Mouse (Mus musculus): ENCODE measurements around the gene Adamtsl1. TPM values are rescaled to one million over a fixed set of nuclear protein-coding genes. Genes with fewer than 3 reads are reported as not detected.

Gene Adamtsl1
- polyA plus RNA-seq, 1 experiment: 0.55 TPM

DNA sequence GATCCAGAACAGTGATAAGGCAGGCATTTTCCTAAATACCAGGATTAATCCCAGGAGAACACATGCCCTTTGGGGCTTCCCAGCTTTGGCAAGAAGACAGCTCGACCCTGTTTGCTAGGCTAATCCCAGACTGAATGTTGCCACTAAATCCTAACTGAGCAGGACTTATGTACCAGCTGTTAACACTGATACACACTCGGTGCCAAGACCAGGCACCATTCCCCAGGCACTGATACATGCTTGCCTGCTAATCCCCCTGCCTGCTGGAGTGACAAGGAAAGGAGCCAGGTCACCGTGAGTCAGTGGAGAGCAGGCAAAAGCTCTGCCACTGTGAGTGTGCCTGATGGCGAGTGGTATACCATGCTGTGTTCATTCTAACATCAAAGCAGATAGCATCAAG, 505.6 kb downstream of the Adamtsl1 start:
- no peaks in the 10 kb centered on the region for H3K4me1 ChIP-seq (ENCODE audit: control insufficient read depth, insufficient read depth, insufficient read length)
- H3K4me3 ChIP-seq (ENCODE audit: extremely low read depth, insufficient read depth, insufficient read length): no peak overlapping the region
- TF ChIP-seq POLR2A (IDR thresholded peaks at IDR 0.05; ENCODE audit: low read depth, low read length) (no peak), CTCF (IDR thresholded peaks at IDR 0.05; ENCODE audit: extremely low read depth, insufficient read depth, insufficient read length, insufficient replicate concordance) (no peak)
- no peak overlapping the region for H3K27ac ChIP-seq (ENCODE audit: insufficient read depth, low read length)
- no peaks in the 10 kb centered on the region for H3K27me3 ChIP-seq (ENCODE audit: control insufficient read depth, insufficient read depth, low read length)
- WGBS: 68% methylated on average over 4 of the region's 4 CpGs
- H3K36me3 ChIP-seq (ENCODE audit: control insufficient read depth, insufficient read depth, low read length): no peaks in the 10 kb centered on the region
- DNase-seq (ENCODE audit: low read depth in 1 of 2, low spot score in 2 of 2): no peak

DNA sequence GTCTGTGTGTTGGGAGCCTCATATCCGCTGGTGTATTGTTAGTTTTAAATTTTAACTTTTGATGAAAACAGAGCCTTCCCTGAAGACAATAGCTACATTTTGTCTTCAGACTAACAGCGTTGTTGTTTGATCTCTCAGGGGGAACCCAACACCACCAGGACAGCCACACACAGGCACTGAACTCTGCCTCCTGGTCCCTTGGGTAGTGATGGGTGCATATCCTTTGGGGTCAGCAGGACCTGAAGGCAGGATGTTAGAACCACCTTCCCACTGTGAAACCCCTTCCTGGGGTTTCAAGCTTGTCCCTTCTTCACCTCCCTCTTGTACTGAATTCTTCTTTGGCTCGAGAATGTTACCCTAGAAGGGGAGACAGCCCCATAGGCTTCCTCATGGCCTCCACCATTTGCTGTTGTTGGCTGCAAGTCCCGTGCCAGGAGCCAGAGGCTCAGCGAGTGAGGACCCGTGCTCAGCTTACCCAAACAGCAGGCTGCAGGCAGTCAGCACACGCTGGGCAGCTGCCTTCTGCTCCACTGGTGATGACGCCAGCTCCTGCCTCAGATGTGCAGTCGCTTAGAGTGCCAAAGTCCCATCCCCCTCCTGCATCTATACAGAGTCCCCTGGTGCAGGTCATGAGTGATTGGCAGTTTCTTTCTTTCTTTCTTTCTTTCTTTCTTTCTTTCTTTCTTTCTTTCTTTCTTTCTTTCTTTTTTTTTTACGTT, 506.6 kb downstream of the Adamtsl1 start:
- no peak for TF ChIP-seq CTCF (IDR thresholded peaks at IDR 0.05; ENCODE audit: extremely low read depth, insufficient read depth, insufficient read length, insufficient replicate concordance)
- no peak for TF ChIP-seq POLR2A (IDR thresholded peaks at IDR 0.05; ENCODE audit: low read depth, low read length)
- H3K4me3 ChIP-seq (ENCODE audit: extremely low read depth, insufficient read depth, insufficient read length): no peak overlapping the region
- no peak for DNase-seq (ENCODE audit: low read depth in 1 of 2, low spot score in 2 of 2)
- H3K27me3 ChIP-seq (ENCODE audit: control insufficient read depth, insufficient read depth, low read length): no peaks in the 10 kb centered on the region
- no peaks in the 10 kb centered on the region for H3K4me1 ChIP-seq (ENCODE audit: control insufficient read depth, insufficient read depth, insufficient read length)
- WGBS: 75% methylated on average over 10 of the region's 10 CpGs
- no peak overlapping the region for H3K27ac ChIP-seq (ENCODE audit: insufficient read depth, low read length)
- no peaks in the 10 kb centered on the region for H3K36me3 ChIP-seq (ENCODE audit: control insufficient read depth, insufficient read depth, low read length)

DNA sequence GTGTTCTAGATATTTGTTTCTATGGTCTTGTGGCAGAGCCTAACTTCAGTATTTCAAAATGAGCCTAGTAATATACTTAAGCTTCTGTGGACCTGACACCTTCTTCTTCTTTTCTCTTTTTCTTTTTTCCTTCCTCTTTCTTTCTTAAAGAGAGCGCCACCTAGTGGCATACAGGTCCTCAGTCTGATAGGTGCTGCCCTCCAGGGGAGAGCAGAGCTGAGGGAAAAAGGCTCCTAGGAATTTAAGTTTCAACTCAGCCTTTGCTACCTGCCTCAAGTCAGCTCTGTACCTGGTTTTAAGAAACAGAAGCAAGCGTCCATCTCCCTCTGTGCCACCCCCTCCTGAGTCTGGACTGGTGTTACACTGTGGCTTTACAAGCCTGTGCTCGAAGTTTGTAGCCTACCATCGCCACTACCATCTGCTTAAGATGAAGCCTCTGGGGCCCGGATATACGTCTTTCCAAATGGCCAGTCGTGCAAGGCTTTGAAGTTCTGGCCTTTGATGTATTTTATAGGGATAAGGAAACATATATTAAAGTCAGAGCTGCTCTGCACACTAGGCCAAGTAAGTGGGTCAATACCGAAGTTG, 510.7 kb downstream of the Adamtsl1 start:
- no peak for DNase-seq (ENCODE audit: low read depth in 1 of 2, low spot score in 2 of 2)
- whole genome bisulfite sequencing: 64% methylated on average over 8 of the region's 8 CpGs

DNA sequence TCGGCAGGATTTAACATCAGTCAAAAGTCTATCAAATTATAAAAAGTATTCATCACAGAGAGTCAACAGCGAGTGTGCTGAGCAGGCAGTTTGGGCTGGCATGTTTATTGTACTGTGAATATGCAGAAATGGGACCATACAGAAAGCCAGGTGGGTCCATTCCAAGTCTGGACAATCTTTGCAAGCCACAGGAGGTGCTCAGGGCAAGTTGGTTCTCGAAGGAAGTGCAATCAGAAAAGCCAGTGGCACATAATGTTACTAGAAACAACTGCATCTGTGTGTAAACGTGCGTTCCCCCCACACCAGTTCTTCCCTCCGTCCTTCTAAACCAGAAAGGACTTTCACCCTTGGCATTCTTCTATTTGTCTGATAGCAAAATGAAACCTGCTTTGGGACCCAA, 515.5 kb downstream of the Adamtsl1 start:
- TF ChIP-seq CTCF (IDR thresholded peaks at IDR 0.05; ENCODE audit: extremely low read depth, insufficient read depth, insufficient read length, insufficient replicate concordance) (no peak), POLR2A (IDR thresholded peaks at IDR 0.05; ENCODE audit: low read depth, low read length) (no peak)
- 80% methylated on average over 6 of the region's 6 CpGs for WGBS
- Histone ChIP-seq H3K27me3 (ENCODE audit: control insufficient read depth, insufficient read depth, low read length) (no peaks in the 10 kb centered on the region), H3K4me3 (ENCODE audit: extremely low read depth, insufficient read depth, insufficient read length) (no peak overlapping the region), H3K4me1 (ENCODE audit: control insufficient read depth, insufficient read depth, insufficient read length) (no peaks in the 10 kb centered on the region), H3K36me3 (ENCODE audit: control insufficient read depth, insufficient read depth, low read length) (no peaks in the 10 kb centered on the region), H3K27ac (ENCODE audit: insufficient read depth, low read length) (no peak overlapping the region)
- DNase-seq (ENCODE audit: low read depth in 1 of 2, low spot score in 2 of 2): no peak

More for the DNA sequence above, 510.7 kb downstream of the Adamtsl1 start:
- Histone ChIP-seq H3K4me1 (ENCODE audit: control insufficient read depth, insufficient read depth, insufficient read length) (no peaks in the 10 kb centered on the region), H3K27me3 (ENCODE audit: control insufficient read depth, insufficient read depth, low read length) (no peaks in the 10 kb centered on the region), H3K36me3 (ENCODE audit: control insufficient read depth, insufficient read depth, low read length) (no peaks in the 10 kb centered on the region), H3K4me3 (ENCODE audit: extremely low read depth, insufficient read depth, insufficient read length) (no peak overlapping the region), H3K27ac (ENCODE audit: insufficient read depth, low read length) (no peak overlapping the region)
- TF ChIP-seq POLR2A (IDR thresholded peaks at IDR 0.05; ENCODE audit: low read depth, low read length): no peak
- TF ChIP-seq CTCF (IDR thresholded peaks at IDR 0.05; ENCODE audit: extremely low read depth, insufficient read depth, insufficient read length, insufficient replicate concordance): no peak

DNA sequence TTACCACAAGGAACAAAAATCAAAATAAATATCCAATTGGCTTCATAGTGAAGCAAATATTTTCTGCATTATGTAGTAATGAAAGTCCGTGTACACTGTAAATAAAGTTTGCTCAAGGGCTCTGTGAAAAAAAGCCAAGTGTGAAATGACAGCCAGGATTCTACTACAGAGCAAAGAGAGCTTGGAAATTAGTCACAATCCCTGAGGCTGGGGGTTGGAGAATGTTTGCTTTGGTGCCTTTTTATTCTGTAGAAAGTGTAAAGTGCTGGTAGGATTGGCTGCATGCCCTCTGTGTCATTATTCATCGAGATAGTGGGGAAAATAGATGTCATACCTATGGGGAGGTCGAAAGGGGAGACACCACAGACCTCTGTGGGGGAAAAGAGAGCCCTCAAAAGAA, 516.2 kb downstream of the Adamtsl1 start:
- Histone ChIP-seq H3K4me3 (ENCODE audit: extremely low read depth, insufficient read depth, insufficient read length) (no peak overlapping the region), H3K4me1 (ENCODE audit: control insufficient read depth, insufficient read depth, insufficient read length) (no peaks in the 10 kb centered on the region), H3K36me3 (ENCODE audit: control insufficient read depth, insufficient read depth, low read length) (no peaks in the 10 kb centered on the region), H3K27me3 (ENCODE audit: control insufficient read depth, insufficient read depth, low read length) (no peaks in the 10 kb centered on the region), H3K27ac (ENCODE audit: insufficient read depth, low read length) (no peak overlapping the region)
- DNase-seq (ENCODE audit: low read depth in 1 of 2, low spot score in 2 of 2): no peak
- WGBS: 64% methylated on average over 3 of the region's 3 CpGs
- TF ChIP-seq POLR2A (IDR thresholded peaks at IDR 0.05; ENCODE audit: low read depth, low read length): no peak

DNA sequence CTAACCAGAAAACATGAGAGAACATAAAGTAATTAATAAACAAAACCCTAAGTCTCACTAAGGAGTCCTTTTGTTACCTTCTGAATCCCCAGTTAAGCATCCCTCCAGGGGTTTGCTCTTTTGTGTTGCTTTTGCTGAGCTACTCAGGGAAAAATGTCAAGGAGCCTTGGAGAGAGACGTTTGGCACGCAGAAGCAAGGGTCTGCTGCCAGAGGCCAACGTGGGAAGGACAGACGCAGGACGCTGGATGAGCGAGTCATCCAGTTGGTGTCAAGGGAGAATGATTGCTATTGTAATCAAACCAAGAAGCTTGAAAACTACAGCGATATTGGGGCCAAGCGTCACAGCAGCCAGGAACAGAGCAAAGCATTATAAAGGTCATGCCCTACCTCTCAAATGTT, 517.1 kb downstream of the Adamtsl1 start:
- Histone ChIP-seq H3K27me3 (ENCODE audit: control insufficient read depth, insufficient read depth, low read length) (no peaks in the 10 kb centered on the region), H3K27ac (ENCODE audit: insufficient read depth, low read length) (no peak overlapping the region), H3K36me3 (ENCODE audit: control insufficient read depth, insufficient read depth, low read length) (no peaks in the 10 kb centered on the region), H3K4me3 (ENCODE audit: extremely low read depth, insufficient read depth, insufficient read length) (no peak overlapping the region), H3K4me1 (ENCODE audit: control insufficient read depth, insufficient read depth, insufficient read length) (no peaks in the 10 kb centered on the region)
- TF ChIP-seq CTCF (IDR thresholded peaks at IDR 0.05; ENCODE audit: extremely low read depth, insufficient read depth, insufficient read length, insufficient replicate concordance) (no peak), POLR2A (IDR thresholded peaks at IDR 0.05; ENCODE audit: low read depth, low read length) (no peak)
- 70% methylated on average over 8 of the region's 8 CpGs for WGBS
- no peak for DNase-seq (ENCODE audit: low read depth in 1 of 2, low spot score in 2 of 2)

DNA sequence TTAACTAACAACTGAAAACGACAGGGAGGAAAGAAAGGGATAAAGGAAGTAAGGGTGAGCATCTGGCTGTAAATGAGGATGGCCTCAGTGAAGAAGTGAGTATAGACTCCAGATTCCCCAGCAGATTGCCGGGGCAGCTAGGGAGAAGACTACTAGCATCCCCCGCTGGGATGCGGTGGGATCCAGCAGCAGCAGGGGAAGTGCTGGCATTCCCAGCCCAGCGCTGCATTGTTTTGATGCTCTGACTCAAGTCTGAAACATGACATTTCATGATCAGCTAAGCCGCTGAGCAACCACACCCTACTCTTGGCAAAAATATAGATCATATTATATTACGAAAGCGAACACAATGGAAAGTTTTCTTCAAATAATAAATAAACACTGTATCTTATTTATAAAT, 526.9 kb downstream of the Adamtsl1 start:
- no peak overlapping the region for H3K4me3 ChIP-seq (ENCODE audit: extremely low read depth, insufficient read depth, insufficient read length)
- no peaks in the 10 kb centered on the region for H3K27me3 ChIP-seq (ENCODE audit: control insufficient read depth, insufficient read depth, low read length)
- H3K27ac ChIP-seq (ENCODE audit: insufficient read depth, low read length): no peak overlapping the region
- DNase-seq (ENCODE audit: low read depth in 1 of 2, low spot score in 2 of 2): no peak
- H3K36me3 ChIP-seq (ENCODE audit: control insufficient read depth, insufficient read depth, low read length): no peaks in the 10 kb centered on the region
- TF ChIP-seq POLR2A (IDR thresholded peaks at IDR 0.05; ENCODE audit: low read depth, low read length) (no peak), CTCF (IDR thresholded peaks at IDR 0.05; ENCODE audit: extremely low read depth, insufficient read depth, insufficient read length, insufficient replicate concordance) (no peak)
- no peaks in the 10 kb centered on the region for H3K4me1 ChIP-seq (ENCODE audit: control insufficient read depth, insufficient read depth, insufficient read length)
- 57% methylated on average over 8 of the region's 8 CpGs for WGBS

All from spleen, adult 2 months (tissue).